Mouse (Mus musculus) urinary bladder, postnatal 4 days (tissue): ENCODE data around the gene Scarf1.

Source experiments
- DNase-seq, 2 experiments: peaks; one replicate each; pipeline ENCODE4 v3.0.0; 2021 to 2022; ENCODE audit warnings: low spot score in 2 of 2

The Scarf1 gene

DNA sequence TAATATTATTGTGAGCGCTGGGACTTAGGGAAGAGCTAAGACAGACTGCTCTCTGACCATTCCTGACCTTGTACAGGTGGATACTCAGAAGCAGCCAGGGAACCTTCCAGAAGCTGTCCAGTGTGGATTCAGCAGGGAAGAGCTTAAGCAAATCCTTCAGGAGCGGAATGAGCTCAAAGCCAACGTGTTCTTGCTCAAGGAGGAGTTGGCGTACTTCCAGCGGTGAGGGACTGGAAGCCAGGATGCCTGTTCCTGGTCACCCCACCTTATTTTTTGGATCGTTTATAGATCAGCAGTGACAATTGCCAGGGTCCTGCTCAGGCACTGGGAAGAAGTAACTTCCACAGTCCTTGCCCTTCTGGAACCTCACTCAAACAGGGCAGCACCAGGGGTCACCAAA is 2.1 kb upstream of the Scarf1 start:
- no peak for DNase-seq

DNA sequence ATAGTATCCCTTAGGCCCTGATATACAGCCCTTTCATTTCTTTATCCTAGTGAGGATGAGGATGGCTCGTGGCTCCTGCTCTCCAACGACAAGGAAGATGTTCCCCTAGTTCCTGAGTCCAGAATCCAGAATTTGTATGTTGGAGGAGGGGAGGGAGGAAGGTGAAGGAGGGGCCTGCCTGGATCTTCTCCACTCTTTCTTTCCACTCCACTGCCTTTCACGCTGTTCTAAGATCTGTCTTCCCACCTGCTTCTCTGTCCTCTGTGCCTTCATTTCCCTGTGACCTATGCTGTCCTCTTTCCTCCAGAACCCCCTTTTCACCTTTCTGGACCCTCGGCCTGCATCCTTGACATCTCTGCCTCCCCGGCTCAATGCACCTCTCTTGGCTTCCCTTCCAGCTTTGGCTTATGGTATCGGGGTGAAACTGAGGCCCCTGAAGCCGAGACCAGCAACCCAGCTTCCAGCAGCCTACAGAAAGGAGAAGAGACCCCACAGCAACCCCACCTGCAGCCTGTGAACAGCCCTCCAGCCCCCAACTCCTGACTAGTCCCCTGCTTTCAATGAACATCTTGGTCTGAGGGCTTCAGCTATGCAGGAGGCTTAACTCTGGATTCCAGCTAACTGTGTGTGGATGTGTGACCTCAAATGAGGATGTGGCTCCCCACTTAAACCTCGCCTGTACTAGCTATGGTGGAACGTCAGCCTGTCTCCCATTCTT is 880 bp upstream of the Scarf1 start:
- DNase-seq, result no peak

DNA sequence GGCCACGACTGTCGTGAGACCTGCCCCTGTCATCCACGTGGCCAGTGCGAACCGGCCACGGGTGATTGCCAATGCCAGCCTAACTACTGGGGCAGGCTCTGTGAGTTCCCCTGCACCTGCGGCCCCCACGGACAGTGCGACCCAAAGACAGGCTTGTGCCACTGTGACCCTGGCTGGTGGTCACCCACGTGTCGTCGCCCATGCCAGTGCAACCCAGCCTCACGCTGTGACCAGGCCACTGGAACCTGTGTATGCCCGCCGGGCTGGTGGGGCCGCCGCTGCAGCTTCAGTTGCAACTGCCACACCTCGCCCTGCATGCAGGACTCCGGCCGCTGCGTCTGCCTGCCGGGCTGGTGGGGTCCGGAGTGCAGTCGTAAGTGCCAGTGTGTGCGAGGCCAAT is 1.8 kb downstream of the Scarf1 start:
- no peak for DNase-seq

DNA sequence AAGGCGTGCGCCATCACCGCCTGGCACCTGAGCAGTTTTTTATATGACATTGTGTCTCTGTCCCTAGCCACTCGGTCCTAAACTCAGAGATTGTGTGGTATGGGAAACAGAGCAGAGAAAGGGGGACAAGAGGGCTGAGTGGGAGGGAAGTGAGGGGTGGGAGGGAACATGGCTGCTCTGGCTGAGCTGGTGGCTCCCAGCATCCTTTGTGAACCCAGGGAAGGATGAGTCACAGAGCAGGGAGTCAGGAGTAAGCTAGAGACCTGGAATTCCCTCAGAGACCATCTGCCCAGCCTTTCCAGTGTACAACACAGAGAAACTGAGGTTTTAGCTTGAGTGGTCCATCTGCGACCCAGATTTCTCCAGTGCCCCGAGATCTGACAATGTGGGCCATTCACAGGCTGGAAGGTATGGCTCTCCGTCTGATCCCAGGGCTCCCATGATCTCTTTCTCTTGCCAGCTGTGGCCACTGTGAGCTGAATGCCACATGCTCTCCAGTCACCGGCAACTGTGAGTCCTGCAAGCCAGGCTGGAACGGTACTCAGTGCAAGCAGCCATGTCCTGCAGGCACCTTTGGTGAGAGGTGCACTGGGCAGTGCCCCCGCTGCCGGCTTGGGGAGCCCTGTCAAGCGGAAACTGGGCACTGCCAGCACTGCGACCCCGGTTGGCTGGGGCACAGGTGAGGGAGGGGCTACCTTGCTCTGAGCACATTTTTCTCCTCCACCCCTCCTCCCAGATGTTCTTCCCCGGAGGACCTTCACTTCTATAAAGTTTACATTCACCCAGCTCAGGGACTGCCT is 6.7 kb downstream of the Scarf1 start:
- no peak for DNase-seq

DNA sequence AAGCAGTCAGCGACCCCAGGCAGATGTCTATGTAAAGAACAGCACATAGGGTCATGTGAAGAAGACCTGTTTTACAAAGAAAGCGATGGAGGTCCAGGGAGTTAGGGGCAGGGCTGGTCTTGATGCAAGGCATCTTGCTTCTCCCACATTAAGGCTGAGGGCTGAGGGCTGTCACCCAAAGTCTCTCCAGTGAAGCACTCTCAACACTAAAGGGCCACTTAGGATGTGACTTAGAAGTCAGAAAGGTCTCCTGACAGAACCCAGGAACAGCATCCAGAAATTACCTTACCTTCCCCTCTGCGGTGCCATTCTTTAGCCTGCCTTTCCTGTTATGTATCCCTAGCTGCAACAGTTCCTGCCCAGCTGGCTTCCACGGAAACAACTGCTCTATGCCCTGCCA is 8.3 kb downstream of the Scarf1 start:
- DNase-seq, result no peak

DNA sequence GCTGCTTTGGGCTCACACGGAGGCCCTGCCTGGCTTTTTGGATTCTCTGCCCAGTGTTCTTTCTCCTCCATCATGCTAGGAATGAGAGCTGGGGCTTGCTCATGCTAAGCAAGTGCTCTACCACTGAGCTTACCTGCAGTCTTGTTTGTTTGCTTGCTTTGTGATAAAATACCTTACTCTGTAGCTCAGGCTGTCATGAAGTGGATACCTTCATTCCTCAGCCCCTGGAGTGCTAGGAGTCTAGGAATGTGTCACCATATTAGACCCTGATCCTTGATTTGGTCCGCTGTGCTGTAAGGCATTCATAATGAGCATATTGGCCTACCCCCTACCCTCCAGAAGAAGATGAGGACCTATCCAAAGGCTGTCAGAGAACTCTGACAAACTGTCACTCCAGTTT is 9.5 kb downstream of the Scarf1 start:
- no peak for DNase-seq

DNA sequence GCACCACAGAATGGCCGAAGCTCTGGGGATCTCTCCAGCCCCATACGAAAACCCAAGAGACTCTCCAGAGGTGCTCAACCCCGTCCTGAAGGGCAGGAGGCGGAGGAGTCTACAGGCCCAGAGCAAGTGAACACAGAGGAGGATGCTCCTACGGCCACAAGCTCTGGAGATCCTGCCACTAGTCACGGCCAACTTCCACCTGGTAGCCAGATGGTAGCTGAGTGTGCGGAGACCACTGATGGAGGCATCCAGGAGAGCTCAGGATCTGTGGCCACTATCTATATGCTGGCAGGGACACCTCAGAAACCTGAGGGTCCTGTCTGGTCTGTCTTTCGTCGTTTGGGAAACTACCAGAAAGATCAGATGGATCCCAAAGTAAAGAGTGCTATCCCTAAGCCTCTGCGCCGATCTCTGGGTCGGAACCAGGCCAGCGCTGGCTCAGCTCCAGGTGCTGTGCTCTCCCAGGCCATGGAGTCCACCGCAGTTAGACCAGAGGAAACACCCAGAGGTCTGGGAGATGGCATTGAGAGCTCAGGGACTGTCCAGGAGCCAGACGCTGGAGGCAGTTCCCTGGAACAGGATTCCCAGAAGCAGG is 12.3 kb downstream of the Scarf1 start:
- no peak for DNase-seq

DNA sequence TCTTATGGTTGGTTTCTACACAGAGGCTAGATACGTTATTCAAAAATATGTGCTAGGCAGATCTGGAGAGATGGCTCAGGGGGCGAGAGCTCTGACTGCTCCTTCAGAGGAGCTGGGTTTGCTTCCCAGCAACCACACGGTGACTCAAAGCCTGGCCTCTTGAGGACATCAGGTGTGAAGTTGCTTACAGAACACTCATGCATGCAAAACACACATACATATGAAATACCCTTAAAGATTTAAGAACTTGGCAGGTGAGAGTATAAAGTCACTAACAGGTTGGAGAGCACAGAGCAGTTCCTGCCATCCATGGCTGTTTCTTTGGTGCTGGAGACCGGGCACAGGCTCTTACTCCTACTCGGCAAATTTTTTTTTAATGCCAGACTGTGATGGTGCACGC is 13.6 kb downstream of the Scarf1 start:
- no peak for DNase-seq

DNA sequence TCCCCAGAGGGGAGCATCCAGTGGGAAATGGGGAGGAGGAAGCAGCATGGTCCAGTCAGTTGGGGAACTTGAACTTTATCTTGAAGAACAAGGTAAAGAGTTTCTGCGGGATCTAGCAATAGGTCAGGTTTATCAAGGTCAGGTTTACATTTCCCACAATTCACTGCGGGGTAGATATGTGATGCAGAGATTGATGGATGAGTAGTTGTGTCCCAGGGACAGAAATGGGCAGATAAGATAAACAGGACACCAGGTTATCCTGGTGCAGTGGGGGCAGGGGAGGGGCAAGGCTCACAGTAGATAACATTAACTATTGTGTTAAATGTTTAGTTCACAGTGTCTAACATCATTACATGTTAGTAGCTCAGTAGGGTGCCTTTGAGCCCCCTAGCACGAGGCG is 16.4 kb downstream of the Scarf1 start:
- DNase-seq, result no peak

DNA sequence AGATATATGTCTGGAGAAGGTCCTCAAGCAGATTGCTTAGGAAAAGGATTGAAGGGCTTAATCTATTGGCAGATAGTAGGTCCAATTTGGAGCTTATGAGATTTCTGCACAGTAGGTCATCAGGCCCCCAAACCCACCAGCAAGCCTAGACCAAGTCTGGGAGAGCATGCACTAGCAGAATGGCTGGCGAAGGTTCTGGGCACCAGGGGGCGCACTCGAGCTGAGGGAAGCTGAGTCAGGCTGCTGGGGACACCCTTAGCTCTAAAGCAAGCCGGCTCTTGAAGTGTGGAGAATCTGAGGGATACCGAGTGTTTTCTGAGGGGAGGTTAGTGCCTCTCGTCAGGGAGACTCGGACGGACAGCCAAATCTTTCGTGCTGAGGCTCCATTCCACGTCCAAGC is 17.0 kb downstream of the Scarf1 start:
- peak; percentile 89 to 99 for DNase-seq

DNA sequence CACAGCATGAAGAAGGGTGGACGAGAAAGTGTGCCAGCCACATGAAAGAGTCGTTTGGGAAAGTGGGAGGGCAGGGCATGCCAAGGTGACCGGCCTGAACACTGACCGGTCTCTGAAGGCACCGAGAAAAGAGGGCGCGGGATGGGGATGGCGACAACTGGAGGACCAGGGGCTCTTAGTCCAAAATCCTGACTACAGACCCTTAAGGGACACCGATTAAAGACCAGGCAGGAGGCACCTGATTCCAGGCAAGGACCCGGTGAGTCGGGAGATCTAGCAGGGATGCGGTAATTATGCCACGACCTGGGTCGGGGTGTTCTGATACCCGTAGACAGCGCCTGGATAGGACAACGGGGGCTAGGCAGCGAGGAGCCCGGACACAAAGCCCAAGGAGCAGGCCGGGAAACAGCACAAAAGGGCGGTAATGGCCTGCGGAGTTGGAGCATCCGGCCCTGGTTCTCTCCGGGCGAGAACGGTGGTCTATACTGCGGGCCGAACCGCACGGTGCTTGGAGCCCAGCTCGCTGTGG is 17.6 kb downstream of the Scarf1 start:
- no peak for DNase-seq

DNA sequence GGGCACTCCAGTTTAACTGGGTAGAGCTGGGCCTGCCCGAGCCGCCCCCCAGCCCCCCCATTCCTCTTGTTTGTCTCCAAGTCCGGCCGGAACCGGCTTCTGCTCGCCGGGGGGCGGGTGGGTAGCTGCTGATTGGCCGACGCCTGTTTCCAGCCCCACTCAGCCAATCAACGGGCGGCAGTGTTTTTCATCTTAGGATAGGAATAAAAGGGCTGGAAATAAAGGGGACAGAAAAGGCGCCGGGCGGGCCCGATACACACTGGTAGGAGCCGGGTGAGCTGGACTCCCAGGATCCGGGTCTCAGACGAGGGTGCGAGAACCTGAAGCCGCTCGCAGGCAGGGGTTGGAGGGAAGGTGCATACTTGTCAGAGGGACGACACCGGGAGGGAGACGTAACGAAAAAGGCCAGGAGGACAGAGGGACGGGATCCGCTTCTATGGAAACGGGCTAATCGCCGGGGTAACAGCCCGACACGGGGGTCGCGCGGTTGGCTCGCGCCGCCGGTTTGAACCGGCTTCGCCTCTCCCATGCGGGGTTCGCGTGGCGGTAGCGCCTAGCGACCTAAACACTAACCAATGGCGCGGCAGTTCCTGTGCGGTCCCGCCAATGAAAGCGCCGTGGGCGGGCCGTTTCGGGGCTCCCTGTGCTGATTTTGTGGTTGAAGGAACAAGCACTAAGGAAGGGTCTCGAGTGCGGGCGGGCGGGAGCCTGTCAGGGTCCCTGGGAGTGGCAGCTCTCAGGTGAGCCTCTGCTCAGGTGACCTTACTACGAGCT is 18.3 kb downstream of the Scarf1 start, which contains the start of gene Slc43a2:
Gene Slc43a2 (plus strand): TSS at position 226 of the 774 bp plus-strand sequence.
- peak; percentile 88 to 94 for DNase-seq

DNA sequence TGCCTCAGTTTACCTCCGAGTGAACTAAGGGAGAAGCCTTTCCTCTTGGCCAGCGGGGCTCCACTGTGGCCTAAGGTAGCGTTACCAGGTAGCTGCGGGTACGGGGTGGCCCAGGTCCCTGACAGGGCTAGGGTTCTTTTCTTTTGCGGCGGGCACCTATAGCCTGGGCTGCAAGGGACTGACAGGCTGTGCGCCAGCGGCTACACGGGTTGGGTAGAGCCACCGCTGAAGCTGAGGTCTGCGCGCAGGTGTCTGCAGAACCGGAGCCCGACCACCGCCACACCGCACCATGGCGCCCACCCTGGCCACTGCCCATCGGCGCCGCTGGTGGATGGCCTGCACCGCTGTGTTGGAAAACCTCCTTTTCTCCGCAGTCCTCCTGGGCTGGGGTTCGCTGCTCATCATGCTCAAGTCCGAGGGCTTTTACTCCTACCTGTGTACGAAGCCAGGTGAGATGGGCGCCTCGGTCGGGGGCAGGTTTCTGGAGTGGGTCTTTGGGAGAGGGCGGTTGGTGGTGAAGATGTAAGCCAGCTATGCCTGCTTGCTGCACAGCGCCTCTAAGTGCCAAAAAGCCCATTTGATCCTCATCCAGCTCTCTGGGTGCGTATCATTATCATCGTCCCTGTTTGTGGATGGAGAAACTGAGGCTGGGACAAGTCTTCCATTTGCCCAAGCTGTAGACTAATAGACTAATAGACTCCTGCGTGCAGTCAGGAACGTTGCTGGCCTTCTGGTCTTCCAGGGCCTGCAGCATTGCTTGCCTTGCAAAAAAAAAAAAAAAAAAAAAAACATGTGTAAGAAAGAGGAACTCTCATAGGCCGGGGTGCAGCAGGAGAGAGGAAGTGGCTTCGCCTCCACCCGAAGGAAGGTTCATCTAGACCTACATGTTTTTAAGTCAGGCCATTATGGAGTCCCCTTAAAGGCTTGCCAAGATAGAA is 19.3 kb downstream of the Scarf1 start:
- no peak for DNase-seq

DNA sequence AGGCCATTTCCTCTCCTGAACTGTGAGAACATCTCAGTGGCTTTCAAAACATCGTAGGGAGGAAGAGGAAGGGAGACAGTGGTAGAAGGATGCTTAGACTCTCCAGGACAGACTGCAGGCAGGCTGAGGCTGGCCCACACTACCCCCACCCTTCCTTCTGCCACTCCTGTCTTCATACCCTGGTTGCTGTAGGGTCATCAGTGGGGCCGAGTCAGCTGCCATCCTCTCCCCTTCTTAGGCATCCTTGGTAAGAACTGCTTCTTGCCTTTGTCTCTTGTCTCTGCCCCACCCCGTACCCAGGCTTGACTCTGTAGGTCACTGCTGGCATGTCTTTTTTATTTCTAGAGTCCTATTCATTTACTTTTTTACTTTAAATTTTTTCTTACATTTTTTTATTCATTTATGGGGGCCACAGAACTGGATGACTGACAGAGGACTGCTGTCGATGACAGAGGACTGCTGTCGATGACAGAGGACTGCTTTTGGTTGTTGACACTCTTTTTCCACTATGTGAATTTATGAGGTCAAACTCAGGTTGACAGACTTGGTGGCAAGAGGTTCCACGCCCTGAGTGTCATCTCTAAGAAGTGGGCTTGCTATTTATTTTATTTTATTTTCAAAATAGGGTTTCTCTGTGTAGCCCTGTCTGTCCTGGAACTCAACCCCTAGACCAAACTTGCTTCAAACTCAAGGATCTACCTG is 20.1 kb downstream of the Scarf1 start:
- no peak for DNase-seq

DNA sequence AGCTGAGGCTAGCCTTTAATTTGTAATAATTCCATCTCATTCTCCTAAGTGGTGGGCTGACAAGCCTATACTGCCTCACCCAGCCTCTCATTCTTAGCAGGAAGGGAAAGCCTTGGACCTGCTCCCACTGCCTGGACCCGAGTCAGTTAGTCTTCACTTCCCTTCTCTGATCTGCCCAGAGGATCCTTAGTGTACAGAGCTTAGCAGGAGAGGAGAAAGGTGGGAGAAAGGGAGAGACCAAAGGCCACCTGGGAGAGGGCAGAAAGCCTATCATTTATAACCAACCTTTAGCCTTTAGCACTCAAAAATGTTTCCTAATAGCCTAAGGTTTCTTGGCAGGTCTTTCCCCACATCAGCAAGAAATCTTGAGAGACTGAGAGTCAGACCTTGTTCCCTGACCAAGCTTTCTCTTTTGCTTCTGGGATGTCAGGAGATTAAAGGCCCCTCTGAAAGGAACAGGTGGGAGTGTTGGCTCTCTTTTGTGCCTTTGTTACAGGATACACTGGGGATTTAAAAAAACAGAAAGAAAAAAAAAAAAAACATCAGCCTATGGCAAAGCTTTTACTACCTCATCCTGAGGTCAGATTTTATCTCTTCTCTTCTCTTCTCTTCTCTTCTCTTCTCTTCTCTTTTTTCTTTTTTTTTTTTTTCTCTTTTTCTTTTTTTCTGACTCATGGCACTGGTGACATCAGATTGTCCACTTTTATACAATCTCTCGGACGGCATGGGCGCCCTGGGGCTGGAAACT is 21.1 kb downstream of the Scarf1 start:
- no peak for DNase-seq

DNA sequence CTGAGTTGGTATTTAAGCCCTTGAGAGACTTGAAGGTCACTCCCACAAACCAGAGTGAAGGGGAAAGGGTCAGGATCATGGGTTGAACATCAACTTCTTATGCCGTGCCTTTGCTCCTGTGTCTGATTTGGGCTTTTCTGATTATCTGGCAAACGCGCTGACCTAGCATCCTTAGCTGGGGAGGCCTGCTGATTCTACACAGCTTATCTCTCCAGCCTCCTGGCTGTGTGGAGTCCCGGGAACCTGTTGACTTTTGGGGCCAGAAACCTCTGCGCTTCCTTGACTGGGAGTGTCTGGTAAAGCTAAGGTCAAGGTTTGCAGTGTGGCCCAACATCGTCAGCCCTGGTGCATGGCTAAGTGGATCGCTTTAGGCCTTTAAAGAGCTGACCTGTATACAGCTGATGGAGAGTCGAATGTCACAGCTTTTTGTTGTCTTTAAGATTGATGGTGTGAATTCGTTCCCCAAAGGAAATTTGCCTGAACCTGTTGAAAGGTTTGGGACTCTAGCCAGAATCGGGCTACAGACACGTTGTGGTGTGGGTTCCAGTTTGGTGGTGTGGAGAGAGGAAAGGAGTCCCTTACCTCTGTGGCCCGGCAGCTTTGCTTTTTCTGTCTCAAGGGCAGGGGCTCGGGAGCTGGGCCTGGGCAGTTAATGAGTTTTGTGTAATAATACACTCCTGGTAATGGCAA is 21.9 kb downstream of the Scarf1 start:
- no peak for DNase-seq

DNA sequence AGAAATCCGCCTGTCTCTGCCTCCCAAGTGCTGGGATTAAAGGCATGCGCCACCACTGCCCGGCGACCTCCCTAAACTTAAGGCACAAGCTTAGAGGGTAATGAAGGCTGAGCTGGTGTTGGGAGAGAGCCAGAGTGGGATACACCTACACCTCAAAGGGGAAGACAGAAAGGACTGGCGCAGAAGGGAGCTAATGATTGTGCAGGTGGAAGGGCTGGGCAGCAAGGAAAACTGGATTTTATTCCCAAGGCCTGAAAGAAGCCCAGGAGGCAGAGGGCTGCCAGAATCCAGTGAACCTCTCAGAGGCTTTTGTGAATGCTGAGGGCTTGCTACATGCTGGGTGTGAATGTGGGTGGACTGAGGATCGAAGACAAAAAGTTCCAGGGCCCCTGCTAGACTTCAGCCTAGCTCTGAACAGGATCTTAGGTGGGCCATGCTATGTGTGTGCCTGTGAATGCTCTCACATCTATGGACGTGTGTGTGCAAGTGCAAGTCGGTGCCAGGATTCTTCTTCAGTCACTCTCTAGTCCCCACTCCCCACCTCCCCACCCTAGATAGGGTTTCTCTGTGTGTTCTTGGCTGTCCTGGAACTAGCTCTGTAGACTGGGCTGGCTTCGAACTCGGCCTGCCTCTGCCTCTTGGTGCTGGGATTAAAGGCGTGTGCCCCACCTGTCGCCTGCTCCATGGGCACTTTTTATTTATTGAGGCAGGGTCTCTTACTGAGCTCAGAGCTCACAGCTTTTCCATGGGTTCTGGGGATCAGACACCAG is 23.1 kb downstream of the Scarf1 start:
- no peak for DNase-seq

DNA sequence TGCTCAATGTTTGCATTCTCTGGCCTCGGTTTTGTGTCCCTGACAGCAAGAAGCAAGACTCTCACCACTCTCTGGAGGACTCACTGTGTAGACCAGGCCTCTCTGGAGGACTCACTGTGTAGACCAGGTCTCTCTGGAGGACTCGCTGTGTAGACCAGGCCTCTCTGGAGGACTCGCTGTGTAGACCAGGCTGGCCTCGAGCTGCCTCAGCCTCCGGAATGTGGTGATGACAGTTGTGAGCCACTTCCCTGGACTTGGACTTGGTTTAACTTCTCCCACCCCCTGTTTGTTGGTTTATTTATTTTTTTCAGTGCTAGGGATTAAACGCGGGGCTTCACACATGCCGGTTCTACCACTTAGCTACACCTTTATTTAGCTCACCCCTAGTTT is 23.7 kb downstream of the Scarf1 start:
- no peak for DNase-seq
